Mouse (Mus musculus): ENCODE measurements at regions not wholly inside any gene's neighbourhood (a gene's known extent, or its start where the extent isn't known, plus 50 kb on each side); places are given as distances from the start of the nearest gene placed in this dataset.

DNA sequence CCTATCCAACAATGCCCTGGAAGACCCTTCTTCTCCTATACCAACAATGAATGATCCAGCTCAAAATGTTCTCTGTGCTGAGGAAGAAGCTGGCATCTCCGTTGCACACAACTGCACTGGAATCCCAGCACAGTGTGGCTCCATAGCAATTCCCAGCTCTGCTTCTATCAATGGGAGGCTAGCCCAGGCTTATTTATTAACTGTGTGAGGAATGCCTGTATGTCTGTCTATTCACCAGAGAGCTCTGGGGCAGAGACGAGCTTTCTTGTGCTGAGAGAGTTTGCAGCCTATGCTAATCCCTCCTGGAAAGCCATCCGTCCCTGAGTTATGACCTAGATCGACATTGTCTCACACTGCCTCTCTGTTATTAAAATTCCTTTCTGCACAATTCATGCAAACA lies 108.1 kb downstream of the Snx19 start:
- no peak overlapping the region for H3K9ac ChIP-seq (ENCODE audit: insufficient read depth, low read depth)
- no peak overlapping the region for H3K4me3 ChIP-seq (replicated peaks in 1 of 3; ENCODE audit: low read depth in 2 of 3, low read length in 2 of 3, poor library complexity in 1 of 3)
- in situ Hi-C loops (cut with MboI; ENCODE audit: low pct_ligation_motif_present, low pct_unique_long_range_greater_than_20kb, low sequenced_read_pairs) (no loop called here), dilution Hi-C loops (cut with MboI; ENCODE audit: extremely low pct_ligation_motif_present, extremely low pct_unique_long_range_greater_than_20kb, low sequenced_read_pairs) (no loop called here)
- H3K79me2 ChIP-seq (replicated peaks; ENCODE audit: control insufficient read depth, extremely low read depth, insufficient read depth, poor library complexity, severe bottlenecking), result no peaks in the 10 kb centered on the region
- no peaks in the 10 kb centered on the region for H3K9me3 ChIP-seq (replicated peaks; ENCODE audit: low read length)
- H3K27me3 ChIP-seq (replicated peaks), result no peaks in the 10 kb centered on the region
- no peaks in the 10 kb centered on the region for H3K36me3 ChIP-seq (replicated peaks in 1 of 2; ENCODE audit: control insufficient read depth in 1 of 2, insufficient read depth in 1 of 2, low read length in 1 of 2)
- TF ChIP-seq USF2 (conservative IDR thresholded peaks at IDR 0.05; ENCODE audit: low read depth, low read length), result no peak
- no peak for TF ChIP-seq ZMIZ1 (IDR thresholded peaks at IDR 0.05; ENCODE audit: low read depth, low read length)
- no peak for TF ChIP-seq POLR2A (IDR thresholded peaks at IDR 0.05; ENCODE audit: low read depth, low read length)
- TF ChIP-seq ETS1 (conservative IDR thresholded peaks at IDR 0.05; ENCODE audit: low read depth, low read length), result no peak
- no peak for TF ChIP-seq MXI1 (IDR thresholded peaks at IDR 0.05; ENCODE audit: low read depth, low read length)
- no peak for TF ChIP-seq ZKSCAN1 (IDR thresholded peaks at IDR 0.05; ENCODE audit: borderline replicate concordance, low read depth, low read length)
- no peak for TF ChIP-seq NRF1 (IDR thresholded peaks at IDR 0.05; ENCODE audit: low read depth, low read length)
- no peak for TF ChIP-seq MYC (IDR thresholded peaks at IDR 0.05; ENCODE audit: low read depth, low read length)
- no peak for TF ChIP-seq JUND (conservative IDR thresholded peaks at IDR 0.05; ENCODE audit: low read depth, low read length)
- no peak for TF ChIP-seq E2F4 (IDR thresholded peaks at IDR 0.05; ENCODE audit: insufficient replicate concordance, low read depth, low read length)
- no peak for TF ChIP-seq HCFC1 (IDR thresholded peaks at IDR 0.05; ENCODE audit: low read depth, low read length)
- TF ChIP-seq SMC3 (IDR thresholded peaks at IDR 0.05; ENCODE audit: low read depth, low read length), result no peak
- TF ChIP-seq CHD2 (IDR thresholded peaks at IDR 0.05; ENCODE audit: low read length), result no peak
- TF ChIP-seq ELF1 (IDR thresholded peaks at IDR 0.05; ENCODE audit: low read depth, low read length), result no peak
- no peak for TF ChIP-seq UBTF (IDR thresholded peaks at IDR 0.05; ENCODE audit: low read depth, low read length)
- no peak for TF ChIP-seq MAFK (IDR thresholded peaks at IDR 0.05; ENCODE audit: insufficient replicate concordance, low read length)
- no peak for TF ChIP-seq PAX5 (IDR thresholded peaks at IDR 0.05; ENCODE audit: low read length)
- H3K4me1 ChIP-seq (ENCODE audit: control insufficient read depth in 1 of 2, insufficient read depth in 2 of 2), result peaks cover 0 to 9% of the 10 kb centered on the region in 2 experiments; a peak in 2 of 4 replicates
- no peak overlapping the region for H3K27ac ChIP-seq (ENCODE audit: insufficient read depth, low read depth)
- no peak overlapping the region for H3K4me2 ChIP-seq (ENCODE audit: insufficient read depth, low read depth, poor library complexity, severe bottlenecking)
- no peak for DNase-seq (ENCODE audit: extremely low read depth)

DNA sequence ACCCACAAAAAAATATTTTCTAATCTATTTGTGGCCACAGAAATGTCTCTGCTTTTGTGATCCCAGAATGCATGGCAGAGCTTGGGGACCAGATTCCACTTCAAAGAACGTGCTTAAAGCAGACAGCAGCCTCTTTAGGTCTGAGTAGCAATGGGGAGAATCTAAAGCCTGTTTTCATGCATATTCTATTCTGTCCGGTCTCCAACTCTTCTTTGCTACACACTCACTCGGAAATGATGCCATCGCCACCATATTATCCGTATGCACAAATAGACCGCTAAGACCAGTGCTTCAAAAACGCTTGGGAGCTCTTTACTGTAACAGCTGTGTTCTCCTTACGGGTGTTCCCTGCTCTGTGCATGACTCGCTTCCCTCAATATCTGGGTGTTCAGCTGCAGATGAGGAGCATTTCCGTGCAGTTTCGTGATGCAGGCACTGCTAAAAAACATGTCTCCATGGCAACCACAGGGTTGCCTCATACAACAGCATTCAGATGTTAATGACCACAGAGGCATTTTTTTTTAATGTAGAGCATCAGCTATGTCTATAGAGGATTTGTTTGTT lies 107.0 kb downstream of the Snx19 start:
- Histone ChIP-seq H3K27me3 (replicated peaks) (no peaks in the 10 kb centered on the region), H3K36me3 (replicated peaks in 1 of 2; ENCODE audit: control insufficient read depth in 1 of 2, insufficient read depth in 1 of 2, low read length in 1 of 2) (no peaks in the 10 kb centered on the region), H3K79me2 (replicated peaks; ENCODE audit: control insufficient read depth, extremely low read depth, insufficient read depth, poor library complexity, severe bottlenecking) (no peaks in the 10 kb centered on the region), H3K9ac (ENCODE audit: insufficient read depth, low read depth) (no peak overlapping the region), H3K4me1 (ENCODE audit: control insufficient read depth in 1 of 2, insufficient read depth in 2 of 2) (peaks cover 7 to 16% of the 10 kb centered on the region in 2 experiments; a peak in 3 of 4 replicates), H3K4me2 (ENCODE audit: insufficient read depth, low read depth, poor library complexity, severe bottlenecking) (no peak overlapping the region), H3K4me3 (replicated peaks in 1 of 3; ENCODE audit: low read depth in 2 of 3, low read length in 2 of 3, poor library complexity in 1 of 3) (no peak overlapping the region), H3K27ac (ENCODE audit: insufficient read depth, low read depth) (no peak overlapping the region), H3K9me3 (replicated peaks; ENCODE audit: low read length) (no peaks in the 10 kb centered on the region)
- in situ Hi-C loops (cut with MboI; ENCODE audit: low pct_ligation_motif_present, low pct_unique_long_range_greater_than_20kb, low sequenced_read_pairs) (no loop called here), dilution Hi-C loops (cut with MboI; ENCODE audit: extremely low pct_ligation_motif_present, extremely low pct_unique_long_range_greater_than_20kb, low sequenced_read_pairs) (no loop called here)
- TF ChIP-seq ELF1 (IDR thresholded peaks at IDR 0.05; ENCODE audit: low read depth, low read length) (no peak), CHD2 (IDR thresholded peaks at IDR 0.05; ENCODE audit: low read length) (no peak), CHD1 (IDR thresholded peaks at IDR 0.05; ENCODE audit: low read depth, low read length) (no peak), MAX (IDR thresholded peaks at IDR 0.05; ENCODE audit: low read length) (no peak), USF1 (IDR thresholded peaks at IDR 0.05; ENCODE audit: low read depth, low read length) (no peak), KAT2A (IDR thresholded peaks at IDR 0.05; ENCODE audit: insufficient replicate concordance, low read length) (no peak), ZC3H11A (IDR thresholded peaks at IDR 0.05; ENCODE audit: low read depth, low read length) (no peak), E2F4 (IDR thresholded peaks at IDR 0.05; ENCODE audit: insufficient replicate concordance, low read depth, low read length) (no peak), MEF2A (IDR thresholded peaks at IDR 0.05; ENCODE audit: borderline replicate concordance, low read depth, low read length) (no peak), MAFK (IDR thresholded peaks at IDR 0.05; ENCODE audit: insufficient replicate concordance, low read length) (no peak), BHLHE40 (IDR thresholded peaks at IDR 0.05; ENCODE audit: low read depth, low read length) (no peak), JUN (IDR thresholded peaks at IDR 0.05; ENCODE audit: insufficient read depth, low read depth, low read length) (no peak), MYC (IDR thresholded peaks at IDR 0.05; ENCODE audit: low read depth, low read length) (no peak), POLR2A (IDR thresholded peaks at IDR 0.05; ENCODE audit: low read depth, low read length) (no peak), GABPA (IDR thresholded peaks at IDR 0.05; ENCODE audit: insufficient replicate concordance, low read depth, low read length) (no peak), EP300 (IDR thresholded peaks at IDR 0.05; ENCODE audit: low read length) (no peak), USF2 (conservative IDR thresholded peaks at IDR 0.05; ENCODE audit: low read depth, low read length) (no peak), ZMIZ1 (IDR thresholded peaks at IDR 0.05; ENCODE audit: low read depth, low read length) (no peak)
- no peak for DNase-seq (ENCODE audit: extremely low read depth)

All from CH12.LX (cell line).